Mouse (Mus musculus): ENCODE measurements at regions not wholly inside any gene's neighbourhood (a gene's known extent, or its start where the extent isn't known, plus 50 kb on each side); places are given as distances from the start of the nearest gene placed in this dataset.
"Not testable (repeated sequence)": the region's sequence is repeated elsewhere in the genome, so short reads cannot be mapped to it uniquely, and the experiment has no call there.

- H3K27ac ChIP-seq (replicated peaks; ENCODE audit: low read depth, low read length), result no peak overlapping the region
- DNase-seq (ENCODE audit: low spot score), result no peak
- no peaks in the 10 kb centered on the region for H3K27me3 ChIP-seq (ENCODE audit: control insufficient read depth, insufficient read depth, low read length)
- no peak for TF ChIP-seq POLR2A (IDR thresholded peaks at IDR 0.05; ENCODE audit: borderline replicate concordance, extremely low read depth, insufficient read depth, insufficient read length)
- no peak for ATAC-seq (ENCODE audit: low FRiP score, low read depth)
- no peaks in the 10 kb centered on the region for H3K4me1 ChIP-seq (ENCODE audit: control insufficient read depth, insufficient read depth, low read length)
- H3K9me3 ChIP-seq (ENCODE audit: control insufficient read depth, low read length), result no peaks in the 10 kb centered on the region
- WGBS, result 91% methylated on average over 2 of the region's 2 CpGs
- H3K4me3 ChIP-seq (replicated peaks; ENCODE audit: low read length), result no peak overlapping the region
- H3K4me2 ChIP-seq (replicated peaks; ENCODE audit: low read depth, low read length, severe bottlenecking), result no peak overlapping the region
- no peak overlapping the region for H3K9ac ChIP-seq (ENCODE audit: low read depth, low read length, severe bottlenecking)
- no peaks in the 10 kb centered on the region for H3K36me3 ChIP-seq (ENCODE audit: control insufficient read depth, insufficient read depth, low read length)
These were observed 161.3 kb upstream of the Gap43 start for GRCm38 (mm10) chr16:42501713-42502112.

GRCm38 (mm10) chr16:42501109-42501508 is 160.7 kb upstream of the Gap43 start:
- H3K27ac ChIP-seq (replicated peaks; ENCODE audit: low read depth, low read length); H3K9ac ChIP-seq (ENCODE audit: low read depth, low read length, severe bottlenecking); H3K27me3 ChIP-seq (ENCODE audit: control insufficient read depth, insufficient read depth, low read length); DNase-seq (ENCODE audit: low spot score); H3K9me3 ChIP-seq (ENCODE audit: control insufficient read depth, low read length); H3K36me3 ChIP-seq (ENCODE audit: control insufficient read depth, insufficient read depth, low read length); H3K4me1 ChIP-seq (ENCODE audit: control insufficient read depth, insufficient read depth, low read length); H3K4me3 ChIP-seq (replicated peaks; ENCODE audit: low read length); ATAC-seq (ENCODE audit: low FRiP score, low read depth); H3K4me2 ChIP-seq (replicated peaks; ENCODE audit: low read depth, low read length, severe bottlenecking): not testable (repeated sequence)
- WGBS, result 42% methylated on average over 3 of the region's 3 CpGs

- Histone ChIP-seq H3K27me3 (ENCODE audit: control insufficient read depth, insufficient read depth, low read length) (no peaks in the 10 kb centered on the region), H3K9ac (ENCODE audit: low read depth, low read length, severe bottlenecking) (no peak overlapping the region), H3K4me1 (ENCODE audit: control insufficient read depth, insufficient read depth, low read length) (no peaks in the 10 kb centered on the region), H3K4me3 (replicated peaks; ENCODE audit: low read length) (no peak overlapping the region), H3K27ac (replicated peaks; ENCODE audit: low read depth, low read length) (no peak overlapping the region), H3K9me3 (ENCODE audit: control insufficient read depth, low read length) (no peaks in the 10 kb centered on the region), H3K36me3 (ENCODE audit: control insufficient read depth, insufficient read depth, low read length) (no peaks in the 10 kb centered on the region), H3K4me2 (replicated peaks; ENCODE audit: low read depth, low read length, severe bottlenecking) (no peak overlapping the region)
- DNase-seq (ENCODE audit: low spot score) (no peak), ATAC-seq (ENCODE audit: low FRiP score, low read depth) (no peak)
- WGBS, result 92% methylated on average over 6 of the region's 6 CpGs
- TF ChIP-seq POLR2A (IDR thresholded peaks at IDR 0.05; ENCODE audit: borderline replicate concordance, extremely low read depth, insufficient read depth, insufficient read length), result no peak
These were observed 159.1 kb upstream of the Gap43 start for GRCm38 (mm10) chr16:42499514-42499913.

- Histone ChIP-seq H3K4me1 (ENCODE audit: control insufficient read depth, insufficient read depth, low read length) (no peaks in the 10 kb centered on the region), H3K27me3 (ENCODE audit: control insufficient read depth, insufficient read depth, low read length) (no peaks in the 10 kb centered on the region), H3K4me3 (replicated peaks; ENCODE audit: low read length) (no peak overlapping the region), H3K36me3 (ENCODE audit: control insufficient read depth, insufficient read depth, low read length) (no peaks in the 10 kb centered on the region), H3K4me2 (replicated peaks; ENCODE audit: low read depth, low read length, severe bottlenecking) (no peak overlapping the region), H3K9me3 (ENCODE audit: control insufficient read depth, low read length) (no peaks in the 10 kb centered on the region), H3K9ac (ENCODE audit: low read depth, low read length, severe bottlenecking) (no peak overlapping the region), H3K27ac (replicated peaks; ENCODE audit: low read depth, low read length) (no peak overlapping the region)
- DNase-seq (ENCODE audit: low spot score), result no peak
- TF ChIP-seq POLR2A (IDR thresholded peaks at IDR 0.05; ENCODE audit: borderline replicate concordance, extremely low read depth, insufficient read depth, insufficient read length), result no peak
- WGBS, result 97% methylated on average over 2 of the region's 2 CpGs
- no peak for ATAC-seq (ENCODE audit: low FRiP score, low read depth)
These were observed 157.9 kb upstream of the Gap43 start for GRCm38 (mm10) chr16:42498368-42498767.

- no peaks in the 10 kb centered on the region for H3K27me3 ChIP-seq (ENCODE audit: control insufficient read depth, insufficient read depth, low read length)
- H3K36me3 ChIP-seq (ENCODE audit: control insufficient read depth, insufficient read depth, low read length), result no peaks in the 10 kb centered on the region
- no peak overlapping the region for H3K27ac ChIP-seq (replicated peaks; ENCODE audit: low read depth, low read length)
- no peak for ATAC-seq (ENCODE audit: low FRiP score, low read depth)
- no peaks in the 10 kb centered on the region for H3K4me1 ChIP-seq (ENCODE audit: control insufficient read depth, insufficient read depth, low read length)
- H3K9ac ChIP-seq (ENCODE audit: low read depth, low read length, severe bottlenecking), result no peak overlapping the region
- WGBS, result 98% methylated on average over 1 of the region's 1 CpGs
- H3K4me2 ChIP-seq (replicated peaks; ENCODE audit: low read depth, low read length, severe bottlenecking), result no peak overlapping the region
- DNase-seq (ENCODE audit: low spot score), result no peak
- no peak for TF ChIP-seq POLR2A (IDR thresholded peaks at IDR 0.05; ENCODE audit: borderline replicate concordance, extremely low read depth, insufficient read depth, insufficient read length)
- H3K9me3 ChIP-seq (ENCODE audit: control insufficient read depth, low read length), result no peaks in the 10 kb centered on the region
- no peak overlapping the region for H3K4me3 ChIP-seq (replicated peaks; ENCODE audit: low read length)
These were observed 153.1 kb upstream of the Gap43 start for GRCm38 (mm10) chr16:42493596-42493995.

- ATAC-seq (ENCODE audit: low FRiP score, low read depth), result no peak
These were observed 148.3 kb upstream of the Gap43 start for GRCm38 (mm10) chr16:42488745-42489144.

More at GRCm38 (mm10) chr16:42488745-42489144, 148.3 kb upstream of the Gap43 start:
- Histone ChIP-seq H3K27ac (replicated peaks; ENCODE audit: low read depth, low read length) (no peak overlapping the region), H3K36me3 (ENCODE audit: control insufficient read depth, insufficient read depth, low read length) (no peaks in the 10 kb centered on the region), H3K4me3 (replicated peaks; ENCODE audit: low read length) (no peak overlapping the region), H3K9me3 (ENCODE audit: control insufficient read depth, low read length) (no peaks in the 10 kb centered on the region), H3K4me2 (replicated peaks; ENCODE audit: low read depth, low read length, severe bottlenecking) (no peak overlapping the region), H3K4me1 (ENCODE audit: control insufficient read depth, insufficient read depth, low read length) (no peaks in the 10 kb centered on the region), H3K27me3 (ENCODE audit: control insufficient read depth, insufficient read depth, low read length) (no peaks in the 10 kb centered on the region), H3K9ac (ENCODE audit: low read depth, low read length, severe bottlenecking) (no peak overlapping the region)
- no peak for DNase-seq (ENCODE audit: low spot score)
- 59% methylated on average over 4 of the region's 4 CpGs for WGBS
- TF ChIP-seq POLR2A (IDR thresholded peaks at IDR 0.05; ENCODE audit: borderline replicate concordance, extremely low read depth, insufficient read depth, insufficient read length), result no peak
